Mouse (Mus musculus) lung, embryonic 16.5 days (tissue): ENCODE measurements around the gene Clec12b. TPM values are rescaled to one million over a fixed set of nuclear protein-coding genes. Genes with fewer than 3 reads are reported as not detected.
"Not testable (repeated sequence)": the region's sequence is repeated elsewhere in the genome, so short reads cannot be mapped to it uniquely, and the experiment has no call there.

ENCODE experiments used
- ATAC-seq: fragments of 200-750 bp; cut with Nextera tagmentation; 2 replicates; pipeline ENCODE4 v1.8.0; 2017; ENCODE audit warnings: low read depth, mild to moderate bottlenecking, moderate library complexity
- H3K27ac ChIP-seq: fragments of 300-500 bp; sonication (generic); 2 replicates; pipeline ENCODE4 v1.5.1; 2014; ENCODE audit warnings: mild to moderate bottlenecking, control low read depth, low read length
- H3K27me3 ChIP-seq: fragments of 300-500 bp; sonication (generic); 2 replicates; pipeline ENCODE4 v1.6.1; 2014; ENCODE audit warnings: low read depth, low read length, mixed read lengths; ENCODE audit not compliant: control insufficient read depth, insufficient read depth
- H3K36me3 ChIP-seq: fragments of 300-500 bp; sonication (generic); 2 replicates; pipeline ENCODE4 v1.6.1; 2014; ENCODE audit warnings: low read length; ENCODE audit not compliant: control insufficient read depth, insufficient read depth
- H3K4me1 ChIP-seq: fragments of 300-500 bp; sonication (generic); replicated peaks from 2 replicates; pipeline ENCODE4 v1.6.1; 2014; ENCODE audit warnings: low read length, mixed read lengths; ENCODE audit not compliant: control insufficient read depth, insufficient read depth
- H3K4me2 ChIP-seq: fragments of 300-500 bp; sonication (generic); 2 replicates; pipeline ENCODE4 v1.6.1; 2014; ENCODE audit warnings: low read depth, low read length, control low read depth
- H3K4me3 ChIP-seq: fragments of 300-500 bp; sonication (generic); 2 replicates; pipeline ENCODE4 v1.5.1; 2014; ENCODE audit warnings: mild to moderate bottlenecking, low read length, control low read depth
- H3K9ac ChIP-seq: fragments of 300-500 bp; sonication (generic); 2 replicates; pipeline ENCODE4 v1.6.1; 2014; ENCODE audit warnings: low read length, control low read depth
- H3K9me3 ChIP-seq: fragments of 300-500 bp; sonication (generic); 2 replicates; pipeline ENCODE4 v1.6.1; 2016; ENCODE audit warnings: low read length; ENCODE audit not compliant: control insufficient read depth
- WGBS: fragments of 180-500 bp; shearing (Covaris S2); extraction: QIAGEN DNeasy Blood & Tissue Kit; methylation state at CpG from one replicate; pipeline ENCODE4 v1.1.7; 2014; 5-methylcytosine and 5-hydroxymethylcytosine counted together
- polyA plus RNA-seq: library from polyadenylated mRNA; unstranded; fragments of >200 nt; fragmentation: Nextera tagmentation; extraction: Ambion mirVana; gene quantifications from 2 replicates; pipeline ENCODE4 v1.2.1, GENCODE M21; 2015

The Clec12b gene
- polyA plus RNA-seq, 1 experiment from 2014 or later: 0.36 TPM

GRCm38 (mm10) chr6:129356430-129356829, 29.2 kb downstream of the Clec12b start:
- H3K27me3 ChIP-seq: no peaks in the 10 kb centered on the region
- H3K4me1 ChIP-seq: no peaks in the 10 kb centered on the region
- no peak overlapping the region for H3K27ac ChIP-seq
- no peak overlapping the region for H3K4me3 ChIP-seq
- H3K9ac ChIP-seq: no peak overlapping the region
- no peaks in the 10 kb centered on the region for H3K9me3 ChIP-seq
- no peak overlapping the region for H3K4me2 ChIP-seq
- no peak for ATAC-seq
- no peaks in the 10 kb centered on the region for H3K36me3 ChIP-seq

GRCm38 (mm10) chr6:129355774-129356173, 29.9 kb downstream of the Clec12b start:
- H3K4me2 ChIP-seq: no peak overlapping the region
- ATAC-seq: no peak
- H3K9me3 ChIP-seq: no peaks in the 10 kb centered on the region
- no peak overlapping the region for H3K4me3 ChIP-seq
- H3K9ac ChIP-seq: no peak overlapping the region
- no peaks in the 10 kb centered on the region for H3K4me1 ChIP-seq
- no peaks in the 10 kb centered on the region for H3K36me3 ChIP-seq
- no peak overlapping the region for H3K27ac ChIP-seq
- H3K27me3 ChIP-seq: no peaks in the 10 kb centered on the region
- 85% methylated on average over 2 of the region's 2 CpGs for WGBS

- no peak overlapping the region for H3K4me2 ChIP-seq
- H3K9me3 ChIP-seq: peaks cover 9% of the 10 kb centered on the region; the same call in 1 of the 2 replicates
- no peak for ATAC-seq
- no peaks in the 10 kb centered on the region for H3K36me3 ChIP-seq
- 93% methylated on average over 3 of the region's 3 CpGs for WGBS
- H3K4me3 ChIP-seq: no peak overlapping the region
- H3K4me1 ChIP-seq: no peaks in the 10 kb centered on the region
- H3K27ac ChIP-seq: no peak overlapping the region
- no peaks in the 10 kb centered on the region for H3K27me3 ChIP-seq
- H3K9ac ChIP-seq: no peak overlapping the region
Measured at GRCm38 (mm10) chr6:129351091-129351490, 34.6 kb downstream of the Clec12b start.

- Histone ChIP-seq H3K9me3 (peaks cover 9% of the 10 kb centered on the region; the same call in 1 of the 2 replicates), H3K27me3 (no peaks in the 10 kb centered on the region), H3K4me3 (no peak overlapping the region), H3K4me2 (no peak overlapping the region), H3K36me3 (no peaks in the 10 kb centered on the region), H3K4me1 (no peaks in the 10 kb centered on the region), H3K27ac (peak overlapping the region; percentile 44; the same call in 1 of the 2 replicates), H3K9ac (no peak overlapping the region)
- WGBS: 52% methylated on average over 4 of the region's 4 CpGs
- peak; percentile 70; the same call in 1 of the 2 replicates for ATAC-seq
Measured at GRCm38 (mm10) chr6:129349524-129350352, 35.9 kb downstream of the Clec12b start.

- Histone ChIP-seq H3K4me2 (no peak overlapping the region), H3K27me3 (no peaks in the 10 kb centered on the region), H3K27ac (no peak overlapping the region), H3K36me3 (no peaks in the 10 kb centered on the region), H3K4me1 (no peaks in the 10 kb centered on the region), H3K4me3 (no peak overlapping the region), H3K9me3 (peaks cover 9% of the 10 kb centered on the region; the same call in 1 of the 2 replicates), H3K9ac (no peak overlapping the region)
- ATAC-seq: no peak
- WGBS: 72% methylated on average over 3 of the region's 3 CpGs
Measured at GRCm38 (mm10) chr6:129344408-129344807, 41.3 kb downstream of the Clec12b start.

GRCm38 (mm10) chr6:129342391-129342790, 43.3 kb downstream of the Clec12b start, which contains the start of gene Clec12a:
Gene Clec12a (plus strand): TSS chr6:129342691.
- H3K9me3 ChIP-seq, H3K4me1 ChIP-seq, H3K4me2 ChIP-seq, H3K4me3 ChIP-seq, ATAC-seq, H3K27ac ChIP-seq, H3K27me3 ChIP-seq, H3K9ac ChIP-seq, H3K36me3 ChIP-seq: not testable (repeated sequence)
- WGBS: 71% methylated on average over 4 of the region's 4 CpGs

- no peaks in the 10 kb centered on the region for H3K4me1 ChIP-seq
- no peak overlapping the region for H3K4me3 ChIP-seq
- H3K36me3 ChIP-seq: no peaks in the 10 kb centered on the region
- no peak overlapping the region for H3K4me2 ChIP-seq
- no peaks in the 10 kb centered on the region for H3K27me3 ChIP-seq
- H3K9me3 ChIP-seq: no peaks in the 10 kb centered on the region
- WGBS: 44% methylated on average over 1 of the region's 1 CpGs
- no peak for ATAC-seq
- H3K27ac ChIP-seq: no peak overlapping the region
- no peak overlapping the region for H3K9ac ChIP-seq
Measured at GRCm38 (mm10) chr6:129337751-129338150, 47.9 kb downstream of the Clec12b start.

GRCm38 (mm10) chr6:129333674-129334078, 52.0 kb downstream of the Clec12b start:
- H3K27me3 ChIP-seq: no peaks in the 10 kb centered on the region
- no peak overlapping the region for H3K4me3 ChIP-seq
- no peaks in the 10 kb centered on the region for H3K4me1 ChIP-seq
- no peak overlapping the region for H3K27ac ChIP-seq
- no peak overlapping the region for H3K9ac ChIP-seq
- H3K4me2 ChIP-seq: no peak overlapping the region
- H3K9me3 ChIP-seq: no peaks in the 10 kb centered on the region
- ATAC-seq: peak; percentile 64
- WGBS: 26% methylated on average over 11 of the region's 11 CpGs
- no peaks in the 10 kb centered on the region for H3K36me3 ChIP-seq

- Histone ChIP-seq H3K4me3 (no peak within 1 kb of the TSS), H3K4me2 (no peak within 1 kb of the TSS), H3K9ac (no peak within 1 kb of the TSS), H3K9me3 (no peaks in the 10 kb centered on the region), H3K4me1 (no peaks in the 10 kb centered on the region), H3K27ac (no peak within 1 kb of the TSS), H3K27me3 (no peaks in the 10 kb centered on the region), H3K36me3 (no peaks in the 10 kb centered on the region)
- no peak for ATAC-seq
- WGBS: 44% methylated on average over 11 of the region's 11 CpGs
Measured at GRCm38 (mm10) chr6:129331610-129332009, 54.1 kb downstream of the Clec12b start, which contains the start of gene 4922502D21Rik. Gene 4922502D21Rik (minus strand): TSS chr6:129331796.
